Mouse (Mus musculus) lung, postnatal 36 days (tissue): Measurements from ENCODE around the gene Dlk1.
"Not testable (repeated sequence)": the region's sequence is repeated elsewhere in the genome, so short reads cannot be mapped to it uniquely, and the experiment has no call there.

Source experiments
- DNase-seq: peaks from one replicate; pipeline ENCODE4 v3.0.0; 2022; ENCODE audit warnings: mixed read lengths

Dlk1 gene

DNA sequence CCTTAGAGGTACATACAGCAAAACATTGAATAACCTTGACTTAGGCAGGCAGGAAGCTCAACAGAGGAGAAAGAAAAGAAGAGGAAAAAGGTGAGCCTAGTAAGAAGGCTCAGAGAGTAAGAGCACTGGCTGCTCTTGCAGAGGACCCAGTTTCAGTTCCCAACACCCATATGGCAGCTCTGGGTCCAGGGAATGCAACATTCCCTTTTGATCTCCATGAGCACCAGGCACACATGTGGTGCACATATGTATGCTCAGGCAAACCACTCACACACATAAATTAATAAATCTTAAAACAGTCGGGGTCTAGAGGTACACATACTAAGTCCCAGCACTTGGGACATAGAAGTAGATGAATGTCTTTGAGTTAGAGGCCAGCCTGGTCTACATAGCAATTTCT, 33.9 kb downstream of the Dlk1 start:
- not testable (repeated sequence) for DNase-seq

DNA sequence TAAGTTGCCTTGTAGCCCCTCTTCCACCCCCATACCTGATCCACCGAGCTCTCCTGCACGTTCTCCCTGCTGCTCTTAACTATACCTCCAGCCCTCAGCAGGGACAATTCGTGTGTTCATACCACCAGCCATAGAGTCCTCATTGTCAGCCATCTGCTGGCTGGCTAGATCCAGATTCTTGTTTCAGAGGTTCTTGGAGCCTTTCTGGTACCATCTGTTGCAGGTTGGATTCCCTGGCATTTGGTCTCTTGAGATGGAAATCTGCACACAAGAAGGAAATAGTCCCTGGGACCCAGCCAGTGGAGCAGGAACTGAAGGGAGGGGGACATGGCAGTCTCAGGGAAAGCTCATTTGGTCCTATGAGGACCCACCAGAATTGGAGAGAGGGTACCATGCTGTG, 39.1 kb downstream of the Dlk1 start:
- DNase-seq = no peak

DNA sequence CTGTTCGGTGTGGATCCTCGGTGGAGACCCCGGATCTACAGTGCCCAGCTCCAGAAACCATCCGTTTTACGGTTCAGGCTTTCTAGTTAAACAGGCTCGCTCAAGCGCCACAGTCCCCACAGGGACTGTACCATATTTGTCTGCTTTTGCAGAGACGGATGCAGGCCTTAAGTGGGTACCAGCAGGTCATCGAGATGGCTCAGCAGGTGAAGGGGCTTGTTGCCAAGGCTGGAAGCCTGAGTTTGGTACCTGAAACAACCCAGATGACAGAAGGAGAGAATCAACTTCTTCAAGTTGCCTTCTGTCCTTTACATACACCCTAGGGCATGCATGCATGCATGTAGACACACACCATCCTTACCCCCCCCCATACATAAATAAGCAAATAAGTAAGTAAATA, 40.8 kb downstream of the Dlk1 start:
- DNase-seq = no peak

DNA sequence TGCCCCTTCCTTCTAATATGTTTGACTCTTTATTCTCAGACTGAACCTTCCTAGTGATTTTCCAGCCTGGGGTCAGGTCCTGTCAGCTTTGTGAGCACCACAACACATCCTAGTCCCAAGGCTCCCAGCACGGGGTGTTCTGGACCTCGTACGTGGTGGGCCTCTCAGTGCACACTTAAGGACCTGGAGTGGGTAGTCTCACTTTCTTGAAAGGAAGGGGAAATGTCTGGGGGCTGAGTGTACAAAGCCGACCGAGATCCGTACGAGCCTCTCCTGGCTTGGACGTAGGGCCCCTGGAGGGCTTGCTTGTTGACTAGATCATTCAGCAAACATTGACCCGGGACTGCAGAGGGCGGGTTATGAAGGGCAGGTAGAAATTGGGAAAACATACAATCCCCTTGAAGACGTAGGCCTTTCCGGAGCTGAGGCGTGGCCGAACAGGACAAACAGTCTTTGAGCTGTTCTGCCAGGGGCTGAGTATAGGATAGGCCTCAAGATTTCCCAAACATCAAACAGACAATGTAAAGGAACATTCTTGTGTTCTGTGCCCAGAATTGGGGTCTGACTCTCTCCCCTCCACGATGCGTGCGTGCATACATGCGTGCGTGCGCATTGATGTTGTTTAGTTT, 42.5 kb downstream of the Dlk1 start:
- peak; percentile 23 for DNase-seq

DNA sequence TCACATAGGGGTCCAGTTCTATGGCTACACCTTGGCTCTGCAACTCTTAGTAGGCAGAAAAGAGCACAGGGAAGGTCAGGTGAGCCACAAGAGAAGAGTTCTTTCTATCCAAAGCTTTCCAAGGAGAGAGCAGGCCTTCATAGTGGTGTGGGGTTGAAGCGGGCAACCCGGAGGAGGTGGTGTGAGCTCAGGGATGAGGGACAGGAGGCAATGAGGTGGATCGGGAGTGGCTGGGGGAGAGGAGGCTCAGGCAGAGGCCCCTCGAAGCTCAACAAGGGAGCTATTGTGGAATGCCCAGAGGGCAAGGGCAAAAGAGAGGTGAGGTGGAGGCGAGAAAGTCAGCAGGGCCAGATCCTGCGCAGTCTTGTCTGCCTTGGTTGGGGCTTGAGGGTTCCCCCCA, 43.8 kb downstream of the Dlk1 start:
- no peak for DNase-seq

DNA sequence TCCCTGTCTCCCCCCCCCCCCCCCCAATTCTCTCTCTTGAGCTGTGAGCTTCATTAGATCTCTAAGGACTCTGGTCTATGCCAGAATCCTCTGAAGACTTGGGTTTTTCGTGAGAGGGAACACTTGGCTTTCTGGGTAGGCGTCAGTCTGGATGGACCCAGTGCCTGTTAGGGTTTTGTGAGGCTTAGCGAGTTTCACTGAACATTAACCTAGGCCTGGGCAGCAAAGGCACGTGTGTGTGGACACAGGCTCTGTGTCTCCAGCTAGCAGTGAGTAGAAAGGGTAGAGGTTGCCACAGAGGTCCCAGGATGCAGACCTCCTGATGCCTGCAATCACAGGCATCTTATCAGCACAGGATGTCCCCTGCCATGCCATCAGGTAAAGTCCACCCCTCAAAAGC, 48.4 kb downstream of the Dlk1 start:
- DNase-seq = no peak

DNA sequence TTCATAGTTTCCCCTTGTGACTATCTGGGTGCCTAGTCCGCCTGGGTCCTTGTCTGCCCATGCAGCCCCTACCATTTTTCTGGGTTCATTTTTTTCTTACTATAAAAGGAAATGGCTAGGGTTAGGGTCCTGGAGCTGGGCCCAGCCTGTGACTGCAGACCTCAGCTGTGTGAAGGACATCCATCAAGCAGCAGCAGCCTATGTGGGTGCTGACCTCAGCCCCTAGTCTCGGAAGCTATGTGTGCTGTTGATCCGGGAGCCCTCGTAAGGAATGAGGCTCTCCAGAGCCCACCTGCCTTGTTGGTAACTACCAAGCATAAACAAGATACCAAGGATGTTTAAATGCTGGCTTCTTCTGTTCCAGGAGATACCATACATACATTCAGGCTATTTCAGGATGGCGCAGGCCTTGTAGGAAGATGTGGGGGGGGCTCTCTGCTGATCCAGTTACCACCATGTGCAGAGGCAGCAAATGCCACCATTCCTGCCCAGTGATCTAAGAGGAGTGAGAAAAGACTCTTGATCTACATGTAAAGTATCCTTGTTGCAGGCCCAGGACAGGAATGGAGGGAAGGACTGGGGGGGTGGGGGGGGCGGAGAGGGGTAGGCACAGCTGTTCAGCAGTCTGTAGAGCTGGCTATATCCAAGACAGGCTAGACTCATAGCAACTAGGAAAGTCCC, 49.9 kb downstream of the Dlk1 start:
- DNase-seq = no peak

DNA sequence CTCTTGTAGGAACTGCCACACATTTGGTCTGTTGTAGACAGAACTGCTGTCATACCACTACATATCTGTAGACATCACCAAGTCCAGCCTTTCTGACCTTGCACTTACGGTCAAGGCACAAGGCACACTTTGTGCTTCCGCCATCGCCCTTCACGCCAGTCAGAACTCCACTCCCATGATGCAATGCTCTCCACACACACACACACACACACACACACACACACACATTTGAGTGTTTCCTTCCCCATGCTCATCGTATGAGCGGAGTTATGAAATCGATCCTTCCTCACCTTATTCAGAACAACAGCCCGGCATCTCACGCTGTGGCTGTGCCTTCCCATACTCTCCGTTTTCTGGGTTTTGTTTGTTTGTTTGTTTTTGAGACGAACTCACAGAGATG, 55.1 kb downstream of the Dlk1 start:
- DNase-seq = peak; percentile 16

DNA sequence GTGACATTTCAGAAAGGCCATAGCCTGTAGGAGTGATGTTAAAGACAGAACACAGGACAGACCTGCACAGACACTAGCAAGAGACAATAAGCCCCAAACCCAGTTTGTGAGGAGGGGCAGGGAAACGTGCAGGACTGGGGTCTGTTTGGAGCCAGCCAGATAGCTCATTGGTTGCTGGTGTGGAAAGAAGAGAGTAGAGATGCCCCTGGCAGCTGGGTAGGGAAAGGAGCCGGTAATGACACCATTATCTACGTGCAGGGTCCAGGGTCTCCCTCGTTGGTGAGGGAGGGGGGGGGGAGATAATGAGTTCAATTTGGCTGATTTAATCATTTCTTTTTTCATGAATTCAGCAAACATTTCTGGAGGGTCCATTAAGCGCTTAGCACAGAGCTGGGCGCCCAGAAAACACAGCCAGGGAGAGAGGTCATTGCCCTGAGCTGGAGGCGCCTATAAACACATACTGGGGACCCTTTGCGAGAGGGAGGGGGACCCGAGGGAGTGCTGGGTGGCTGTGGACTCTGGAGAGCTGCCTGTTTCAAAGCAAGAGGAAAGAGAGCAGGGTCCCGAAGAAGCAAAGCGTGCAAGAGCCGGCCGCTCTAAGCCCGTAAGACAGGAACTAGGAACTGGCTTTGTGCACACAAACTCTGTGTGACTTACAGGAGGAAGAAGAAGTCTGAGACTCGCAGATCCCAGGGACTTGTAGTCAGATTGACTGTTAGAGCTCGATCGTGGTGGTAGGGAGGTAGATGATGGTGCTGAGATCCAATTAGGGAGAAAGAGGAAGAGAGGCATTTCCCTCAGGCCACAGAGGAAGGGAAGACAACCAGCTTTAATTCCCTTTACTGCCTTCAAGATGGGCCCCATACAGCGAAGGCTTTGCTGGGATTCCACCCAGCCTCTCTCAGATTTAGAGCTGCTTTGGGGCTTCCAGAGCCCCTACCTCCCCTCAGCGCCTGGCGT, 56.2 kb downstream of the Dlk1 start:
- DNase-seq = no peak

DNA sequence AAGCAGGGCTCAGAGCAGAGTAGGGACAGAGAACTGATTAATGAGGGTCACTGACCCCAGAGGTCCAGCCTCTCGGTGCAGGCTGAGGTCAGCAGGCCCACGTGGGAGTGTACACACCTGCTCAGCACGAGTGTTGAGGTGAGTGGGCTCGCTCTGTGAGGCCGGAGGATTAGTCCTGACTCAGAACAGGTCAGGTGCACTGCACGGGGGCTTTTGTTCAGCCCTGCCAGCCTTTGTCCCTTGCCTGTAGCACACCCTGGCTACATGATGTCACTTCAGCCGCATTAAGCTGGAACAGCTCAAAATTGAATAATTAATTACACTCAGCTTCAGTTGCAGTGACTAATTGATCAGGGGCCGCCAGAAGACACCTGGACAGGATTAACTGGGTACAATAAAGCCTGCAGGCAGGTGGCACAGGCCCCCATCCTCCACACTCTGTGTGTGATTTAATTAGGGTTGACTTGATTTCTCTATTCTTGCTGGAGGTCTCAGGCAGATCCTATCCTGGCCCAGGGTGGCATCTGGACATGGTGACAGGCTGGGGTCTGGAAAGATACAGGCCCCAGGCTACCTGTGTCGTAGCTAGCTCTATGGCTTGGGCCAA, 57.0 kb downstream of the Dlk1 start:
- no peak for DNase-seq

DNA sequence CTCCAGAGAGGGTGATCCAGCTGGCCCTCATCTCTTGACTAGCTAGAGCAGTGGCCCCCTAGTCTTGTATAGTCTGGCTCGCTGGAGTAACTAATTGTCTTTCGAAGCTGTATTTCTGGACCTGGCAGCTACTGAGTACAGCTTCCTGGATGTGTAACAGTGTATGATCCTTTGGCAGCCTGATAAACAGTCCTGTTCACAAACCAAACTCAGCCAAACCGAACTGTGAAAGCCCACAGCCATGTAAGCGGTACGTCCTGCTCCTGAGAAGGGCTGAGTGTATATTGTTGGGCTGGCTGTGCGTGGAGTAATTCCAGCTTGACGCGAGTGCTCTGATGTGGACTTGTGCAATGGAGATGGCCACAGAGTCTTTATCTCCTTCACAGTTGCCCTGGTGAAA, 57.6 kb downstream of the Dlk1 start:
- DNase-seq = no peak

DNA sequence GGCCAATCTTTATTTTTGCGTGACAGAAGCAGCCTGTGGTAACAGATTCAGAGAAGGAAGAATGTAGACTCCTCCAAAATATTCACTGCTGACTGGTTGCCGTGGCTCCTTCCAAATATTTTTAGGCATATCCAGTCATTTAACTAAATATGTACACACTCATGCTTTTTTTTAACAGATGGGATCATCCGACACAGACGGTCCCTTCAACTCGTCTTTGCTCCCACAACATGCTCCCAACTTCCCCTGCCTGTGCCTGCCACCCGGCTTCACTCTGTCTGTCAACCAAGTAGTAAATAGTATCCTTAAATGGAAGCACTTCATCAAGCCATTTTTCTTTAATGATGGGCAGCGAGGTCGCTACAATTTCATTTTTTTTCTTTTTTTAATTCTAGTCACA, 58.8 kb downstream of the Dlk1 start:
- no peak for DNase-seq

DNA sequence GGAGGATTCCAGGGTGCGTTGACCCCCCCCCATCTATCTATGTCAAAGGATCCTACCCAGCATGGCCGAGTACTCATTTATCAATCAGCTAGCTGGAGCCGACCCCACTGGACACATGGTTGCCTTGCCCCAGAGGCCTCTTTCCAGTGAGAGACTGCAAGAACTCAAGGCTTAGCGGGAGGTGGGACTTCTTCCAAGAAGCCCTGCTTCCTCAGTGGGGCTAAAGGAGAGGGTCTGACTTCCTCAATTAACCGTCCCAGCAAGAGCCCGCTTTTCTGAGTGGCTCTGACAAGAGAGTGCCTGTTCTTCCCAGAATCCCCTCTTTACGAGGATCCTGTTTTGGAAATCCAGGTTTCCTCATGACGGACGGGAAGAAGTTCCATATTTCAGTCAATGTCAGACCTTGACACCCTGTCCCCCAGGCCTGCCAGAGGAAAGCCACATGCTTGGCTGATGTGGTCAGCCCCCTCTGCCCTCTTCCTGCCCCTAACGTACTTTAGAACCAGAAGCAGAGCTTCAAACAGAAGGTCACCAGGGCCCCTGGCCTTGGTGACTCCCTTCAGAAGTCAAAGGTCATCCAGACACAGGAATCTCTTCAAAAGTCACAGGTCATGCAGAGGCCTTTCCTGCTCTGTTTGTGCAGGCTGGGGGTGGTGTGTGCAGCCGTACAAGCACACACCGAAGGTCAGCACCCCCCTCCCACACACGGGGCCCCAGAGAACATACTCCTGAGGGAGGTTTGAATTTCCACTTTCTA, 59.7 kb downstream of the Dlk1 start:
- no peak for DNase-seq
